9 mouse cellular contexts compared by ENCODE assay signal in the genomic region with DNA sequence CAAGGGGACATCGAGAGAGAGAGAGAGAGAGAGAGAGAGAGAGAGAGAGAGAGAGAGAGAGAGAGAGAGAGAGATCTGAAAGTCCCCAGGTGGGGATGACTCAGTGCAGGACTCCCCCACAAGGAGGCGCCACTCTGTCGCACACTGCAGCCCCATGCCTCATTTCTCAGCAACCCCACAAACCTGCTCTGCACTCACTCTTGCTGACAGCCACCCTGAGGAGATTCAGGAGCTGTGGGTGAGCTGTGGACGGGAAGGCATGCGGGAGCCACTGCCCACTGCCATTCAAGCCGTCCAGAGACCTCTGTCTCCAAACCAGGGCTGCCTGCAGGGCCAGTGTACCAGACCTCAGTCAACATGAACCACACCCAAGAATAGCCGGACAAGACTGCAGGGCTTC. TPM values are rescaled to one million over a fixed set of nuclear protein-coding genes. Genes with fewer than 3 reads are reported as not detected.
DNase-seq lines count a peak whose midpoint lies in the region; ATAC-seq and TF ChIP-seq lines count a peak whose summit lies in the region.
"Had no signal": no experiment of that assay in that cellular context is flagged by ENCODE, and none has a peak within 500 bp of the region (broad histone marks: within the 10 kb centered on the region; RNA-seq: fewer than 3 reads in every experiment).

No protein-coding gene starts in this region.

- no peaks in the 10 kb centered on the region for H3K27me3 ChIP-seq in hindbrain, postnatal 0 days (ENCODE audit: insufficient read depth, low read length)
- H3K27me3 ChIP-seq in hindbrain, embryonic 13.5 days: peaks cover 3% of the 10 kb centered on the region; the same call in 1 of the 2 replicates
- no peaks in the 10 kb centered on the region for H3K27me3 ChIP-seq in intestine, embryonic 14.5 days (replicated peaks; ENCODE audit: control insufficient read depth, insufficient read depth, low read length)
- H3K27me3 ChIP-seq: embryonic facial prominence, embryonic 13.5 days had no signal

- no peak overlapping the region for H3K9ac ChIP-seq in hindbrain, postnatal 0 days (replicated peaks; ENCODE audit: low read length)
- H3K9ac ChIP-seq in hindbrain, embryonic 13.5 days: no peak overlapping the region
- H3K9ac ChIP-seq in intestine, embryonic 14.5 days (ENCODE audit: low read length): no peak overlapping the region
- H3K9ac ChIP-seq: embryonic facial prominence, embryonic 13.5 days had no signal

- 42% methylated on average over 7 of the region's 7 CpGs for WGBS in hindbrain, postnatal 0 days
- 36% methylated on average over 7 of the region's 7 CpGs for WGBS in hindbrain, embryonic 13.5 days
- WGBS in bone marrow, adult 2 months: 52% methylated on average over 7 of the region's 7 CpGs
- WGBS in intestine, embryonic 14.5 days: 23% methylated on average over 7 of the region's 7 CpGs

- no peaks in the 10 kb centered on the region for H3K36me3 ChIP-seq in hindbrain, postnatal 0 days (ENCODE audit: insufficient read depth, low read length)
- H3K36me3 ChIP-seq in hindbrain, embryonic 13.5 days: no peaks in the 10 kb centered on the region
- no peaks in the 10 kb centered on the region for H3K36me3 ChIP-seq in intestine, embryonic 14.5 days (ENCODE audit: control insufficient read depth, insufficient read depth, low read length)
- H3K36me3 ChIP-seq: embryonic facial prominence, embryonic 13.5 days had no signal

- no peaks in the 10 kb centered on the region for H3K4me1 ChIP-seq in hindbrain, postnatal 0 days (ENCODE audit: insufficient read depth, low read length)
- H3K4me1 ChIP-seq in hindbrain, embryonic 13.5 days (replicated peaks): peaks cover 8% of the 10 kb centered on the region
- no peaks in the 10 kb centered on the region for H3K4me1 ChIP-seq in bone marrow, adult 2 months (ENCODE audit: control insufficient read depth, insufficient read depth, low read length)
- peaks cover 37% of the 10 kb centered on the region for H3K4me1 ChIP-seq in intestine, embryonic 14.5 days (replicated peaks; ENCODE audit: control insufficient read depth, insufficient read depth, low read length)

- no peak for ATAC-seq in hindbrain, postnatal 0 days
- no peak for ATAC-seq in hindbrain, embryonic 13.5 days (ENCODE audit: low FRiP score)
- peak; percentile 68 for ATAC-seq in CD4-positive, CD25-positive, alpha-beta regulatory T cell, adult 4 months
- ATAC-seq in intestine, embryonic 14.5 days (replicated peaks; ENCODE audit: low FRiP score, low TSS enrichment, low read depth): peak; percentile 47

- no peak overlapping the region for H3K27ac ChIP-seq in hindbrain, postnatal 0 days
- no peak overlapping the region for H3K27ac ChIP-seq in hindbrain, embryonic 13.5 days
- no peak overlapping the region; the same call in 1 of the 2 replicates for H3K27ac ChIP-seq in bone marrow, adult 2 months (ENCODE audit: control insufficient read depth, insufficient read depth, low read depth, low read length, poor library complexity)
- H3K27ac ChIP-seq in intestine, embryonic 14.5 days (ENCODE audit: low read depth): no peak overlapping the region
- H3K27ac ChIP-seq: embryonic facial prominence, embryonic 13.5 days had no signal

- TF ChIP-seq CTCF in hindbrain, postnatal 0 days (IDR thresholded peaks at IDR 0.05; ENCODE audit: low read depth): peak; percentile 69
- peak; percentile 69 for TF ChIP-seq CTCF in bone marrow, adult 2 months (IDR thresholded peaks at IDR 0.05; ENCODE audit: control insufficient read depth, insufficient read depth, low read length)

- H3K9me3 ChIP-seq in hindbrain, postnatal 0 days (ENCODE audit: low read length): no peaks in the 10 kb centered on the region
- no peaks in the 10 kb centered on the region for H3K9me3 ChIP-seq in hindbrain, embryonic 13.5 days
- no peaks in the 10 kb centered on the region for H3K9me3 ChIP-seq in intestine, embryonic 14.5 days (ENCODE audit: control insufficient read depth, low read length)
- H3K9me3 ChIP-seq: embryonic facial prominence, embryonic 13.5 days had no signal

- TF ChIP-seq POLR2A in bone marrow, adult 2 months (IDR thresholded peaks at IDR 0.05; ENCODE audit: borderline replicate concordance, control insufficient read depth, low read depth, low read length): no peak

- peak; percentile 43 for DNase-seq in hindbrain, postnatal 0 days (ENCODE audit: low spot score)
- DNase-seq in intestine, embryonic 14.5 days (ENCODE audit: low spot score): peak; percentile 76
- DNase-seq in lung, postnatal 25 days (ENCODE audit: low spot score): peak; percentile 47
- no peak for DNase-seq in c-Kit-positive CD71-positive TER-119-positive erythroid progenitor cells, embryonic 14.5 days (ENCODE audit: low spot score)
- DNase-seq in yolk sac, embryonic 10.5 days (ENCODE audit: low spot score): no peak

- H3K4me3 ChIP-seq in hindbrain, postnatal 0 days (ENCODE audit: low read length): no peak overlapping the region
- no peak overlapping the region for H3K4me3 ChIP-seq in hindbrain, embryonic 13.5 days
- no peak overlapping the region for H3K4me3 ChIP-seq in bone marrow, adult 2 months (replicated peaks; ENCODE audit: control insufficient read depth, low read depth, low read length)
- H3K4me3 ChIP-seq in intestine, embryonic 14.5 days (ENCODE audit: low read depth, low read length): no peak overlapping the region
- H3K4me3 ChIP-seq: embryonic facial prominence, embryonic 13.5 days had no signal

- H3K4me2 ChIP-seq in hindbrain, postnatal 0 days (ENCODE audit: low read depth, low read length): no peak overlapping the region
- no peak overlapping the region for H3K4me2 ChIP-seq in hindbrain, embryonic 13.5 days
- H3K4me2 ChIP-seq in intestine, embryonic 14.5 days (ENCODE audit: low read length): no peak overlapping the region
- H3K4me2 ChIP-seq: embryonic facial prominence, embryonic 13.5 days had no signal

RNA-seq across cellular contexts. Expression of a gene that starts 23.7 kb away (rescaled TPM):
- 0.25 and 1.0 TPM in 2 replicates for total RNA-seq in hindbrain, postnatal 0 days (2014; rRNA removed)
- 0.45 TPM in 2 replicates for polyA plus RNA-seq in hindbrain, postnatal 0 days (2015; fragmentation: Nextera tagmentation; extraction: Ambion mirVana)
- 0.26 and 0.31 TPM in 2 replicates for polyA plus RNA-seq in hindbrain, embryonic 13.5 days (2015; fragmentation: Nextera tagmentation; extraction: Ambion mirVana)
- under 1 TPM; 0.17 to 0.63 TPM for polyA plus RNA-seq in CD4-positive, CD25-positive, alpha-beta regulatory T cell, adult 4 months (2017; shearing (Covaris generic))
- 24.0 and 49.2 TPM in 2 replicates for polyA plus RNA-seq in bone marrow, adult 2 months (2011; ENCODE audit: insufficient read depth, insufficient read length, low replicate concordance, missing spikeins)
- polyA plus RNA-seq in intestine, embryonic 14.5 days (2014; fragmentation: Nextera tagmentation; extraction: Ambion mirVana): 3.8 and 4.8 TPM in 2 replicates

RNA-seq across cellular contexts. Expression of a gene that starts 54.9 kb away (rescaled TPM):
- 35.7 and 39.2 TPM in 2 replicates for total RNA-seq in hindbrain, postnatal 0 days (2014; rRNA removed)
- 60.0 and 60.1 TPM in 2 replicates for polyA plus RNA-seq in hindbrain, postnatal 0 days (2015; fragmentation: Nextera tagmentation; extraction: Ambion mirVana)
- 96.3 and 98.0 TPM in 2 replicates for polyA plus RNA-seq in hindbrain, embryonic 13.5 days (2015; fragmentation: Nextera tagmentation; extraction: Ambion mirVana)
- 100 to 1,000 TPM in 1 of 2 experiments, 10 to 100 TPM in 1; 99.2 to 126 TPM for polyA plus RNA-seq in CD4-positive, CD25-positive, alpha-beta regulatory T cell, adult 4 months (2017; shearing (Covaris generic))
- 13.7 and 34.3 TPM in 2 replicates for polyA plus RNA-seq in bone marrow, adult 2 months (2011; ENCODE audit: insufficient read depth, insufficient read length, low replicate concordance, missing spikeins)
- 42.6 and 47.8 TPM in 2 replicates for polyA plus RNA-seq in intestine, embryonic 14.5 days (2014; fragmentation: Nextera tagmentation; extraction: Ambion mirVana)

Comparison
In these comparisons a context has a peak if more than half of its experiments do, and no peak if none do; other contexts are left out.
1. ATAC-seq: peak in CD4-positive, CD25-positive, alpha-beta regulatory T cell, adult 4 months (single experiment) and intestine, embryonic 14.5 days (single experiment); none in hindbrain, postnatal 0 days (single experiment) and hindbrain, embryonic 13.5 days (single experiment).
2. DNase-seq: peak in hindbrain, postnatal 0 days (single experiment), intestine, embryonic 14.5 days (single experiment) and lung, postnatal 25 days (single experiment); none in c-Kit-positive CD71-positive TER-119-positive erythroid progenitor cells, embryonic 14.5 days (single experiment) and yolk sac, embryonic 10.5 days (single experiment).